Mouse (Mus musculus) bone marrow, adult 2 months (tissue): ENCODE results near the gene Gas7. TPM values are rescaled to one million over a fixed set of nuclear protein-coding genes. Genes with fewer than 3 reads are reported as not detected.

Source experiments
- H3K27ac ChIP-seq: fragments of 200-500 bp; 2 replicates; pipeline ENCODE4 v1.5.1; 2012; ENCODE audit warnings: low read depth, mild to moderate bottlenecking, control low read depth, inconsistent platforms, low read length; ENCODE audit not compliant: control insufficient read depth, poor library complexity, insufficient read depth
- H3K4me1 ChIP-seq: fragments of 200-500 bp; 2 replicates; pipeline ENCODE4 v1.6.1; 2011; ENCODE audit warnings: low read length; ENCODE audit not compliant: control insufficient read depth, insufficient read depth
- H3K4me3 ChIP-seq: fragments of 200-500 bp; replicated peaks from 2 replicates; pipeline ENCODE3; 2011; ENCODE audit warnings: mild to moderate bottlenecking, low read depth, low read length, control low read depth; ENCODE audit not compliant: control insufficient read depth
- CTCF ChIP-seq: fragments of 200-500 bp; IDR thresholded peaks from 2 replicates; pipeline ENCODE4 v1.5.1; 2011; ENCODE audit warnings: low read length, control low read depth; ENCODE audit not compliant: control insufficient read depth, insufficient read depth
- POLR2A ChIP-seq: fragments of 200-500 bp; IDR thresholded peaks from 2 replicates; pipeline ENCODE4 v1.6.1; 2011; ENCODE audit warnings: low read depth, mild to moderate bottlenecking, control low read depth, low read length, borderline replicate concordance; ENCODE audit not compliant: control insufficient read depth
- WGBS: fragments of 180-500 bp; shearing (Covaris S2); methylation state at CpG from one replicate; pipeline ENCODE4 v1.1.7; 2018; 5-methylcytosine and 5-hydroxymethylcytosine counted together
- polyA plus RNA-seq: library from polyadenylated mRNA; stranded (reverse); fragments of >200 nt; gene quantifications from 2 replicates; pipeline ENCODE4 v1.2.4, GENCODE M21; 2011; ENCODE audit warnings: low replicate concordance; ENCODE audit not compliant: missing spikeins, insufficient read depth, insufficient read length

Gas7 gene
- polyA plus RNA-seq, 1 experiment, result 18.1 TPM

- 63% methylated on average over 13 of the region's 13 CpGs for WGBS
- H3K27ac ChIP-seq, result no peak overlapping the region
- TF ChIP-seq CTCF (no peak), POLR2A (no peak)
- no peaks in the 10 kb centered on the region for H3K4me1 ChIP-seq
- no peak overlapping the region for H3K4me3 ChIP-seq
These were observed 212.5 kb downstream of the Gas7 start for GRCm38 (mm10) chr11:67667531-67668332.

GRCm38 (mm10) chr11:67668460-67669007, 213.3 kb downstream of the Gas7 start:
- no peak overlapping the region for H3K4me3 ChIP-seq
- H3K4me1 ChIP-seq, result no peaks in the 10 kb centered on the region
- H3K27ac ChIP-seq, result no peak overlapping the region
- 81% methylated on average over 3 of the region's 3 CpGs for WGBS
- TF ChIP-seq POLR2A, result no peak
- TF ChIP-seq CTCF, result no peak

- Histone ChIP-seq H3K27ac (no peak overlapping the region), H3K4me3 (no peak overlapping the region), H3K4me1 (no peaks in the 10 kb centered on the region; the same call in 1 of the 2 replicates)
- no peak for TF ChIP-seq CTCF
- WGBS, result 89% methylated on average over 6 of the region's 6 CpGs
These were observed 214.8 kb downstream of the Gas7 start for GRCm38 (mm10) chr11:67670031-67670430.

- whole genome bisulfite sequencing, result 74% methylated on average over 5 of the region's 5 CpGs
- no peak overlapping the region for H3K4me3 ChIP-seq
These were observed 216.9 kb downstream of the Gas7 start for GRCm38 (mm10) chr11:67672140-67672539.

GRCm38 (mm10) chr11:67675562-67676540, 220.6 kb downstream of the Gas7 start:
- no peak overlapping the region for H3K4me3 ChIP-seq
- peak overlapping the region; percentile 60 for H3K27ac ChIP-seq
- TF ChIP-seq CTCF (peak; percentile 58), POLR2A (no peak)
- H3K4me1 ChIP-seq, result peaks cover 3% of the 10 kb centered on the region
- 26% methylated on average over 12 of the region's 12 CpGs for WGBS

More at GRCm38 (mm10) chr11:67672140-67672539, 216.9 kb downstream of the Gas7 start:
- H3K4me1 ChIP-seq, result peaks cover 3% of the 10 kb centered on the region
- no peak for TF ChIP-seq CTCF
- TF ChIP-seq POLR2A, result no peak
- H3K27ac ChIP-seq, result no peak overlapping the region

GRCm38 (mm10) chr11:67679300-67679699, 224.1 kb downstream of the Gas7 start:
- TF ChIP-seq POLR2A (no peak), CTCF (no peak)
- H3K4me1 ChIP-seq, result peaks cover 3% of the 10 kb centered on the region
- H3K4me3 ChIP-seq, result no peak overlapping the region
- 67% methylated on average over 5 of the region's 5 CpGs for WGBS
- no peak overlapping the region for H3K27ac ChIP-seq

- WGBS, result 79% methylated on average over 2 of the region's 2 CpGs
- no peak overlapping the region for H3K4me3 ChIP-seq
- TF ChIP-seq CTCF, result no peak
- TF ChIP-seq POLR2A, result no peak
- H3K4me1 ChIP-seq, result peaks cover 3% of the 10 kb centered on the region
- H3K27ac ChIP-seq, result no peak overlapping the region
These were observed 224.7 kb downstream of the Gas7 start for GRCm38 (mm10) chr11:67679930-67680329.

- WGBS, result 84% methylated on average over 3 of the region's 3 CpGs
- no peaks in the 10 kb centered on the region for H3K4me1 ChIP-seq
- H3K27ac ChIP-seq, result no peak overlapping the region
- TF ChIP-seq CTCF (no peak), POLR2A (no peak)
- H3K4me3 ChIP-seq, result no peak overlapping the region
These were observed 226.6 kb downstream of the Gas7 start for GRCm38 (mm10) chr11:67681871-67682270.
